Mouse (Mus musculus): ENCODE results near the gene Rrp9. TPM values are rescaled to one million over a fixed set of nuclear protein-coding genes. Genes with fewer than 3 reads are reported as not detected.

The Rrp9 gene
- total RNA-seq (2012; rRNA removed) (120 and 167 TPM in 2 replicates), total RNA-seq (2014; rRNA removed) (130 and 137 TPM in 2 replicates), polyA plus RNA-seq (2012; ENCODE audit: insufficient read length, low read depth) (326 and 339 TPM in 2 replicates)

DNA sequence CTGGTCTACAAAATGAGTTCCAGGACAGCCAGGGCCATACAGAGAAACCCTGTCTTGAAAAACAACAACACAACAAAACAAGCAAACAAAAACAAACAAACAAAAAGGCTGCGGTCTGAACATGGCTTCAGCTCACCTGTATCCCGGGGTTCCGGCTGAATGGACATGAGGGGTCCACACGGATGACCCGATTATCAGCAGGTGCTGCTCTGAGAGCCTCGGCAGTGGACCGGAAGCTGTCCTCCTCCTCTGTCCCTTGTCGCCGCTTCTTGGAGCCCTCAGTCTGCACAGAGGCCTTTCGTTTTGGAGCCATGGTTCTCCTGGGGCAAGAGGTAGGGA is at the start of gene Rrp9:
Gene Rrp9 (plus strand): TSS at position 301 of the 339 bp plus-strand sequence.
- Histone ChIP-seq H3K4me1 (ENCODE audit: control insufficient read depth in 1 of 2, insufficient read depth in 2 of 2) (peaks cover 6 to 62% of the 10 kb centered on the region in 2 experiments), H3K4me3 (replicated peaks in 1 of 3; ENCODE audit: low read depth in 2 of 3, low read length in 2 of 3, poor library complexity in 1 of 3) (peak within 1 kb of the TSS; percentile 54 to 77 (median 66)), H3K36me3 (replicated peaks in 1 of 2; ENCODE audit: control insufficient read depth in 1 of 2, insufficient read depth in 1 of 2, low read length in 1 of 2) (peaks cover 15 to 55% of the 10 kb centered on the region in 2 experiments), H3K4me2 (ENCODE audit: insufficient read depth, low read depth, poor library complexity, severe bottlenecking) (peak within 1 kb of the TSS; percentile 90), H3K27ac (ENCODE audit: insufficient read depth, low read depth) (peak within 1 kb of the TSS; percentile 13; the same call in 1 of the 2 replicates), H3K9me3 (replicated peaks; ENCODE audit: low read length) (no peaks in the 10 kb centered on the region), H3K79me2 (replicated peaks; ENCODE audit: control insufficient read depth, extremely low read depth, insufficient read depth, poor library complexity, severe bottlenecking) (peaks cover 26% of the 10 kb centered on the region), H3K9ac (ENCODE audit: insufficient read depth, low read depth) (peak within 1 kb of the TSS; percentile 61), H3K27me3 (replicated peaks) (no peaks in the 10 kb centered on the region)
- TF ChIP-seq HCFC1 (IDR thresholded peaks at IDR 0.05; ENCODE audit: low read depth, low read length), result no peak
- no peak for TF ChIP-seq CHD1 (IDR thresholded peaks at IDR 0.05; ENCODE audit: low read depth, low read length)
- no peak for TF ChIP-seq SMC3 (IDR thresholded peaks at IDR 0.05; ENCODE audit: low read depth, low read length)
- no peak for DNase-seq (ENCODE audit: extremely low read depth)
- dilution Hi-C loops (cut with MboI; ENCODE audit: extremely low pct_ligation_motif_present, extremely low pct_unique_long_range_greater_than_20kb, low sequenced_read_pairs), result no loop called here
- in situ Hi-C loops (cut with MboI; ENCODE audit: low pct_ligation_motif_present, low pct_unique_long_range_greater_than_20kb, low sequenced_read_pairs), result loop anchor here (5.0 kb wide), 1 partner anchor 38 kb away; the partner anchor contains the start of gene Acy1

- Histone ChIP-seq H3K27ac (ENCODE audit: insufficient read depth, low read depth) (peak overlapping the region; percentile 64), H3K4me3 (replicated peaks in 1 of 3; ENCODE audit: low read depth in 2 of 3, low read length in 2 of 3, poor library complexity in 1 of 3) (peak overlapping the region; percentile 52 to 100 (median 57)), H3K4me2 (ENCODE audit: insufficient read depth, low read depth, poor library complexity, severe bottlenecking) (peak overlapping the region; percentile 97), H3K9ac (ENCODE audit: insufficient read depth, low read depth) (peak overlapping the region; percentile 73), H3K9me3 (replicated peaks; ENCODE audit: low read length) (no peaks in the 10 kb centered on the region), H3K79me2 (replicated peaks; ENCODE audit: control insufficient read depth, extremely low read depth, insufficient read depth, poor library complexity, severe bottlenecking) (peaks cover 27% of the 10 kb centered on the region), H3K27me3 (replicated peaks) (no peaks in the 10 kb centered on the region), H3K36me3 (replicated peaks in 1 of 2; ENCODE audit: control insufficient read depth in 1 of 2, insufficient read depth in 1 of 2, low read length in 1 of 2) (peaks cover 34 to 36% of the 10 kb centered on the region in 2 experiments), H3K4me1 (ENCODE audit: control insufficient read depth in 1 of 2, insufficient read depth in 2 of 2) (peaks cover 2 to 23% of the 10 kb centered on the region in 2 experiments; a peak in 3 of 4 replicates)
- in situ Hi-C loops (cut with MboI; ENCODE audit: low pct_ligation_motif_present, low pct_unique_long_range_greater_than_20kb, low sequenced_read_pairs) (no loop called here), dilution Hi-C loops (cut with MboI; ENCODE audit: extremely low pct_ligation_motif_present, extremely low pct_unique_long_range_greater_than_20kb, low sequenced_read_pairs) (no loop called here)
- DNase-seq (ENCODE audit: extremely low read depth), result no peak
- TF ChIP-seq CTCF (conservative IDR thresholded peaks at IDR 0.05 in 1 of 2, IDR thresholded peaks at IDR 0.05 in 1 of 2; ENCODE audit: low read depth in 2 of 2, low read length in 2 of 2) (peak in 1 of 2 experiments; percentile 22; a peak in 1 of 4 replicates), MXI1 (IDR thresholded peaks at IDR 0.05; ENCODE audit: low read depth, low read length) (no peak), GABPA (IDR thresholded peaks at IDR 0.05; ENCODE audit: insufficient replicate concordance, low read depth, low read length) (no peak), MYC (IDR thresholded peaks at IDR 0.05; ENCODE audit: low read depth, low read length) (no peak), ZNF384 (IDR thresholded peaks at IDR 0.05; ENCODE audit: low read depth, low read length) (peak; percentile 63; the same call in 1 of the 2 replicates), USF1 (IDR thresholded peaks at IDR 0.05; ENCODE audit: low read depth, low read length) (no peak), MEF2A (IDR thresholded peaks at IDR 0.05; ENCODE audit: borderline replicate concordance, low read depth, low read length) (no peak)
These were observed 47.0 kb upstream of the Rrp9 start for GRCm38 (mm10) chr9:106428719-106429220.

DNA sequence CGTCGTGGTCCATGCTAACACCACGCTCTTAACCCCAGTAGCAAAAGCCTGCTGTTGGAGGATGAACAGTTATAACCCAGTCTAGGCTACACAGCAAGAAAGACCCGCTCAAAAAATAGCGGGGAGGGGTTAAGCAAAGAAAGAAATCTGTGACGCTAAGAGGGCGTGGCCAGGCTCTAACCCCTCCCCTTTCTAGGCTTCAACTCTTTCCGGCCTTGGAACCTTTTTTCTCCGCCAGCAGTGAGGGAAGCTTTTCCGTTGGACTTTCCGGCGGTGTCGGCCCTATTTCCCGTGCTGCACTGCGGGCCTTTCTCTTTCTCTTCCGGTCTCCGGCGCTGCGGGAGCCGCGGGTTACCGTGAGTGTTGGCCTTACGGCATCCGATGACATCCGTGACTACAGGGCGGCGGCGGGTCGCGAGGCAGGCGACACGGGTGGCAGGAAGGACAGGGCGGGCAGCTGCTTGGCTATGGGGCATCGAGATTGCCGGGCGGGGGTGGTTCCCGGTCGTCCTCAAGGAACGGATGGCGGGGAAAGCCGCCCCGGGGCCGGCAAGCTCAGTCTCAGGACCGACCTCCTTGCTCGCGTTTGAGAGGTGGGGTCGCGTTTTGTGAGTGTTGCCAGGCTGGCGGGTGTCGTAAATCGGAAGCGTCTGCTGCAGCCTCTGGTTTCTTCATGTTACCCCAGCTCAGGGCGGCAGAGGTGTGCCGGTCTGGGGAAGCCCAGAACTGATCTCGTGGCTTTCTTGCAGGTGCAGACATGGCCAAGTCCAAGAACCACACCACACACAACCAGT is 46.3 kb upstream of the Rrp9 start, which contains the start of gene Rpl29:
Gene Rpl29 (plus strand): TSS at position 234 of the 794 bp plus-strand sequence.
- dilution Hi-C loops (cut with MboI; ENCODE audit: extremely low pct_ligation_motif_present, extremely low pct_unique_long_range_greater_than_20kb, low sequenced_read_pairs), result no loop called here
- peaks cover 27% of the 10 kb centered on the region for H3K79me2 ChIP-seq (replicated peaks; ENCODE audit: control insufficient read depth, extremely low read depth, insufficient read depth, poor library complexity, severe bottlenecking)
- H3K9ac ChIP-seq (ENCODE audit: insufficient read depth, low read depth), result peak within 1 kb of the TSS; percentile 100
- H3K36me3 ChIP-seq (replicated peaks in 1 of 2; ENCODE audit: control insufficient read depth in 1 of 2, insufficient read depth in 1 of 2, low read length in 1 of 2), result peaks cover 40 to 42% of the 10 kb centered on the region in 2 experiments
- peaks cover 2 to 23% of the 10 kb centered on the region in 2 experiments; a peak in 3 of 4 replicates for H3K4me1 ChIP-seq (ENCODE audit: control insufficient read depth in 1 of 2, insufficient read depth in 2 of 2)
- in situ Hi-C loops (cut with MboI; ENCODE audit: low pct_ligation_motif_present, low pct_unique_long_range_greater_than_20kb, low sequenced_read_pairs), result no loop called here
- H3K27me3 ChIP-seq (replicated peaks), result no peaks in the 10 kb centered on the region
- no peaks in the 10 kb centered on the region for H3K9me3 ChIP-seq (replicated peaks; ENCODE audit: low read length)
- H3K27ac ChIP-seq (ENCODE audit: insufficient read depth, low read depth), result peak within 1 kb of the TSS; percentile 81
- peak within 1 kb of the TSS; percentile 81 to 100 (median 95) for H3K4me3 ChIP-seq (replicated peaks in 1 of 3; ENCODE audit: low read depth in 2 of 3, low read length in 2 of 3, poor library complexity in 1 of 3)
- DNase-seq (ENCODE audit: extremely low read depth), result peak; percentile 99
- H3K4me2 ChIP-seq (ENCODE audit: insufficient read depth, low read depth, poor library complexity, severe bottlenecking), result peak within 1 kb of the TSS; percentile 97
- no peak; the same call in 1 of the 2 replicates for TF ChIP-seq GABPA (IDR thresholded peaks at IDR 0.05; ENCODE audit: insufficient replicate concordance, low read depth, low read length)
- no peak for TF ChIP-seq USF2 (conservative IDR thresholded peaks at IDR 0.05; ENCODE audit: low read depth, low read length)
- TF ChIP-seq ETS1 (conservative IDR thresholded peaks at IDR 0.05; ENCODE audit: low read depth, low read length), result no peak
- TF ChIP-seq SMC3 (IDR thresholded peaks at IDR 0.05; ENCODE audit: low read depth, low read length), result no peak
- peak; percentile 95 for TF ChIP-seq NELFE (IDR thresholded peaks at IDR 0.05; ENCODE audit: low read depth, low read length)
- TF ChIP-seq POLR2A (IDR thresholded peaks at IDR 0.05; ENCODE audit: low read depth, low read length), result peak; percentile 92
- TF ChIP-seq NRF1 (IDR thresholded peaks at IDR 0.05; ENCODE audit: low read depth, low read length), result no peak
- no peak for TF ChIP-seq EP300 (IDR thresholded peaks at IDR 0.05; ENCODE audit: low read length)
- TF ChIP-seq IRF4 (IDR thresholded peaks at IDR 0.05; ENCODE audit: low read depth, low read length), result peak; percentile 70
- no peak for TF ChIP-seq PAX5 (IDR thresholded peaks at IDR 0.05; ENCODE audit: low read length)
- no peak for TF ChIP-seq ZNF384 (IDR thresholded peaks at IDR 0.05; ENCODE audit: low read depth, low read length)
- TF ChIP-seq MAFK (IDR thresholded peaks at IDR 0.05; ENCODE audit: insufficient replicate concordance, low read length), result no peak
- TF ChIP-seq ZMIZ1 (IDR thresholded peaks at IDR 0.05; ENCODE audit: low read depth, low read length), result no peak; the same call in 1 of the 2 replicates
- TF ChIP-seq UBTF (IDR thresholded peaks at IDR 0.05; ENCODE audit: low read depth, low read length), result no peak
- peak; percentile 85; the same call in 1 of the 2 replicates for TF ChIP-seq POLR2AphosphoS2 (IDR thresholded peaks at IDR 0.05; ENCODE audit: low read depth, low read length)
- peak; percentile 87; the same call in 1 of the 2 replicates for TF ChIP-seq MYC (IDR thresholded peaks at IDR 0.05; ENCODE audit: low read depth, low read length)
- no peak; the same call in none of the 2 replicates for TF ChIP-seq MEF2A (IDR thresholded peaks at IDR 0.05; ENCODE audit: borderline replicate concordance, low read depth, low read length)

All from CH12.LX (cell line).